Mouse (Mus musculus): ENCODE measurements around the gene Rps28.

GRCm38 (mm10) chr17:33812475-33812874 is 11.9 kb downstream of the Rps28 start:
- TF ChIP-seq HCFC1 (IDR thresholded peaks at IDR 0.05; ENCODE audit: borderline replicate concordance, insufficient read depth, low read length) (no peak), ZNF384 (IDR thresholded peaks at IDR 0.05; ENCODE audit: low read depth, low read length) (no peak), CHD2 (IDR thresholded peaks at IDR 0.05; ENCODE audit: low read depth, low read length) (no peak)
